Mouse (Mus musculus): ENCODE measurements at regions not wholly inside any gene's neighbourhood (a gene's known extent, or its start where the extent isn't known, plus 50 kb on each side); places are given as distances from the start of the nearest gene placed in this dataset.

- no peaks in the 10 kb centered on the region for H3K27me3 ChIP-seq
- H3K4me3 ChIP-seq (replicated peaks), result no peak overlapping the region
- no peaks in the 10 kb centered on the region for H3K4me1 ChIP-seq
- ATAC-seq (ENCODE audit: insufficient number of reproducible peaks, low FRiP score, low TSS enrichment, low read depth), result no peak
- H3K27ac ChIP-seq (replicated peaks), result no peak overlapping the region
- H3K4me2 ChIP-seq (replicated peaks), result no peak overlapping the region
- WGBS, result 83% methylated on average over 1 of the region's 1 CpGs
- H3K9ac ChIP-seq, result no peak overlapping the region
- no peaks in the 10 kb centered on the region for H3K36me3 ChIP-seq
- no peaks in the 10 kb centered on the region for H3K9me3 ChIP-seq (replicated peaks)
Observed at GRCm38 (mm10) chr10:17177054-17177453, 546.0 kb upstream of the Cited2 start.

GRCm38 (mm10) chr10:17177503-17178278 lies 545.3 kb upstream of the Cited2 start:
- no peaks in the 10 kb centered on the region for H3K36me3 ChIP-seq
- no peak overlapping the region for H3K27ac ChIP-seq (replicated peaks)
- H3K9me3 ChIP-seq (replicated peaks), result no peaks in the 10 kb centered on the region
- H3K4me1 ChIP-seq, result no peaks in the 10 kb centered on the region
- no peak overlapping the region for H3K9ac ChIP-seq
- no peak for ATAC-seq (ENCODE audit: insufficient number of reproducible peaks, low FRiP score, low TSS enrichment, low read depth)
- 79% methylated on average over 4 of the region's 4 CpGs for WGBS
- H3K4me3 ChIP-seq (replicated peaks), result no peak overlapping the region
- H3K27me3 ChIP-seq, result no peaks in the 10 kb centered on the region
- H3K4me2 ChIP-seq (replicated peaks), result no peak overlapping the region

GRCm38 (mm10) chr10:17178627-17179026 lies 544.4 kb upstream of the Cited2 start:
- no peaks in the 10 kb centered on the region for H3K4me1 ChIP-seq
- H3K9me3 ChIP-seq (replicated peaks), result no peaks in the 10 kb centered on the region
- ATAC-seq (ENCODE audit: insufficient number of reproducible peaks, low FRiP score, low TSS enrichment, low read depth), result no peak
- H3K9ac ChIP-seq, result no peak overlapping the region
- H3K27ac ChIP-seq (replicated peaks), result no peak overlapping the region
- no peaks in the 10 kb centered on the region for H3K27me3 ChIP-seq
- no peak overlapping the region for H3K4me3 ChIP-seq (replicated peaks)
- H3K36me3 ChIP-seq, result no peaks in the 10 kb centered on the region
- H3K4me2 ChIP-seq (replicated peaks), result no peak overlapping the region

- no peaks in the 10 kb centered on the region for H3K36me3 ChIP-seq
- no peak overlapping the region for H3K27ac ChIP-seq (replicated peaks)
- no peak overlapping the region for H3K4me3 ChIP-seq (replicated peaks)
- H3K4me1 ChIP-seq, result no peaks in the 10 kb centered on the region
- no peak for ATAC-seq (ENCODE audit: insufficient number of reproducible peaks, low FRiP score, low TSS enrichment, low read depth)
- no peaks in the 10 kb centered on the region for H3K27me3 ChIP-seq
- WGBS, result 62% methylated on average over 2 of the region's 2 CpGs
- no peak overlapping the region for H3K9ac ChIP-seq
- no peak overlapping the region for H3K4me2 ChIP-seq (replicated peaks)
- no peaks in the 10 kb centered on the region for H3K9me3 ChIP-seq (replicated peaks)
Observed at GRCm38 (mm10) chr10:17184418-17184817, 538.6 kb upstream of the Cited2 start.

- no peak overlapping the region for H3K9ac ChIP-seq
- H3K27ac ChIP-seq (replicated peaks), result no peak overlapping the region
- no peak for ATAC-seq (ENCODE audit: insufficient number of reproducible peaks, low FRiP score, low TSS enrichment, low read depth)
- no peaks in the 10 kb centered on the region for H3K4me1 ChIP-seq
- H3K27me3 ChIP-seq, result no peaks in the 10 kb centered on the region
- no peak overlapping the region for H3K4me2 ChIP-seq (replicated peaks)
- no peak overlapping the region for H3K4me3 ChIP-seq (replicated peaks)
- no peaks in the 10 kb centered on the region for H3K9me3 ChIP-seq (replicated peaks)
- no peaks in the 10 kb centered on the region for H3K36me3 ChIP-seq
- WGBS, result 60% methylated on average over 12 of the region's 12 CpGs
Observed at GRCm38 (mm10) chr10:17196205-17196604, 526.8 kb upstream of the Cited2 start.

GRCm38 (mm10) chr10:17196636-17197035 lies 526.4 kb upstream of the Cited2 start:
- H3K9ac ChIP-seq, result no peak overlapping the region
- no peaks in the 10 kb centered on the region for H3K27me3 ChIP-seq
- H3K4me2 ChIP-seq (replicated peaks), result no peak overlapping the region
- no peak overlapping the region for H3K27ac ChIP-seq (replicated peaks)
- no peak for ATAC-seq (ENCODE audit: insufficient number of reproducible peaks, low FRiP score, low TSS enrichment, low read depth)
- no peaks in the 10 kb centered on the region for H3K4me1 ChIP-seq
- WGBS, result 28% methylated on average over 1 of the region's 1 CpGs
- no peak overlapping the region for H3K4me3 ChIP-seq (replicated peaks)
- H3K36me3 ChIP-seq, result no peaks in the 10 kb centered on the region
- no peaks in the 10 kb centered on the region for H3K9me3 ChIP-seq (replicated peaks)

- no peaks in the 10 kb centered on the region for H3K36me3 ChIP-seq
- ATAC-seq (ENCODE audit: insufficient number of reproducible peaks, low FRiP score, low TSS enrichment, low read depth), result no peak
- WGBS, result 78% methylated on average over 8 of the region's 8 CpGs
- H3K27me3 ChIP-seq, result no peaks in the 10 kb centered on the region
- no peak overlapping the region for H3K4me2 ChIP-seq (replicated peaks)
- H3K27ac ChIP-seq (replicated peaks), result no peak overlapping the region
- no peak overlapping the region for H3K9ac ChIP-seq
- no peaks in the 10 kb centered on the region for H3K4me1 ChIP-seq
- H3K9me3 ChIP-seq (replicated peaks), result no peaks in the 10 kb centered on the region
- no peak overlapping the region for H3K4me3 ChIP-seq (replicated peaks)
Observed at GRCm38 (mm10) chr10:17200524-17201426, 522.2 kb upstream of the Cited2 start.

GRCm38 (mm10) chr10:17201427-17201745 lies 521.6 kb upstream of the Cited2 start:
- no peak overlapping the region for H3K9ac ChIP-seq
- no peak overlapping the region for H3K27ac ChIP-seq (replicated peaks)
- no peak overlapping the region for H3K4me3 ChIP-seq (replicated peaks)
- no peaks in the 10 kb centered on the region for H3K27me3 ChIP-seq
- H3K36me3 ChIP-seq, result no peaks in the 10 kb centered on the region
- no peaks in the 10 kb centered on the region for H3K4me1 ChIP-seq
- no peak for ATAC-seq (ENCODE audit: insufficient number of reproducible peaks, low FRiP score, low TSS enrichment, low read depth)
- WGBS, result 94% methylated on average over 1 of the region's 1 CpGs
- no peaks in the 10 kb centered on the region for H3K9me3 ChIP-seq (replicated peaks)
- H3K4me2 ChIP-seq (replicated peaks), result no peak overlapping the region

- no peak for ATAC-seq (ENCODE audit: insufficient number of reproducible peaks, low FRiP score, low TSS enrichment, low read depth)
- 16% methylated on average over 4 of the region's 4 CpGs for WGBS
- H3K4me1 ChIP-seq, result no peaks in the 10 kb centered on the region
- no peak overlapping the region for H3K27ac ChIP-seq (replicated peaks)
- H3K4me2 ChIP-seq (replicated peaks), result no peak overlapping the region
- no peaks in the 10 kb centered on the region for H3K9me3 ChIP-seq (replicated peaks)
- no peak overlapping the region for H3K9ac ChIP-seq
- no peaks in the 10 kb centered on the region for H3K27me3 ChIP-seq
- no peaks in the 10 kb centered on the region for H3K36me3 ChIP-seq
- H3K4me3 ChIP-seq (replicated peaks), result no peak overlapping the region
Observed at GRCm38 (mm10) chr10:17202556-17203415, 520.2 kb upstream of the Cited2 start.

GRCm38 (mm10) chr10:17203416-17204110 lies 519.5 kb upstream of the Cited2 start:
- ATAC-seq (ENCODE audit: insufficient number of reproducible peaks, low FRiP score, low TSS enrichment, low read depth), result no peak
- Histone ChIP-seq H3K4me1 (no peaks in the 10 kb centered on the region), H3K27me3 (no peaks in the 10 kb centered on the region), H3K36me3 (no peaks in the 10 kb centered on the region), H3K27ac (replicated peaks) (no peak overlapping the region), H3K9me3 (replicated peaks) (no peaks in the 10 kb centered on the region), H3K9ac (no peak overlapping the region), H3K4me3 (replicated peaks) (no peak overlapping the region), H3K4me2 (replicated peaks) (no peak overlapping the region)
- WGBS, result 85% methylated on average over 4 of the region's 4 CpGs

GRCm38 (mm10) chr10:17204153-17204552 lies 518.9 kb upstream of the Cited2 start:
- H3K9ac ChIP-seq, result no peak overlapping the region
- no peak overlapping the region for H3K27ac ChIP-seq (replicated peaks)
- H3K4me2 ChIP-seq (replicated peaks), result no peak overlapping the region
- no peaks in the 10 kb centered on the region for H3K36me3 ChIP-seq
- WGBS, result 63% methylated on average over 1 of the region's 1 CpGs
- H3K4me3 ChIP-seq (replicated peaks), result no peak overlapping the region
- ATAC-seq (ENCODE audit: insufficient number of reproducible peaks, low FRiP score, low TSS enrichment, low read depth), result no peak
- H3K4me1 ChIP-seq, result no peaks in the 10 kb centered on the region
- no peaks in the 10 kb centered on the region for H3K9me3 ChIP-seq (replicated peaks)
- no peaks in the 10 kb centered on the region for H3K27me3 ChIP-seq
